Mouse (Mus musculus): ENCODE results near the gene Ikzf1. TPM values are rescaled to one million over a fixed set of nuclear protein-coding genes. Genes with fewer than 3 reads are reported as not detected.

Gene Ikzf1
- total RNA-seq, 2 experiments from 2014 or later = 1.9 to 2.9 TPM

DNA sequence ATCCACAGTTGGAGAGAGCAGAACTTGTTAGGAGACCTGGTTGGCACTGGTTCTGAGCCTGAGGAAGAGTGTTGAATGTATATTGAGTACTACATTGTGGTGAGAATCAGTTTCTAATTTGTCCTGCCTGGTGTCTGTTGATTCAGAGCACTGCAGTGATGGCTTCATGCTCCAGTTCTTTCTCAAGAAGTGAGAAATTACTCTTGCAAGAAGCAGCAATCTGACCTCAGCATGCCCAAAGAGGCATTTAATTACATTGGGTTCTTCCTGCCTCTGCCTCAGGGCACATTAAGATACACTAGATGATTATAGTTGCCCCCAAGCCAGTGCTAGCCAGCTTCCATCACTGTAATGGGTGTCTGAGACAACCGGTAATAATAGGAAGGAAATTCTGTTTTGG is 74.1 kb downstream of the Ikzf1 start:
- no peak for DNase-seq (ENCODE audit: low spot score in 2 of 2)

DNA sequence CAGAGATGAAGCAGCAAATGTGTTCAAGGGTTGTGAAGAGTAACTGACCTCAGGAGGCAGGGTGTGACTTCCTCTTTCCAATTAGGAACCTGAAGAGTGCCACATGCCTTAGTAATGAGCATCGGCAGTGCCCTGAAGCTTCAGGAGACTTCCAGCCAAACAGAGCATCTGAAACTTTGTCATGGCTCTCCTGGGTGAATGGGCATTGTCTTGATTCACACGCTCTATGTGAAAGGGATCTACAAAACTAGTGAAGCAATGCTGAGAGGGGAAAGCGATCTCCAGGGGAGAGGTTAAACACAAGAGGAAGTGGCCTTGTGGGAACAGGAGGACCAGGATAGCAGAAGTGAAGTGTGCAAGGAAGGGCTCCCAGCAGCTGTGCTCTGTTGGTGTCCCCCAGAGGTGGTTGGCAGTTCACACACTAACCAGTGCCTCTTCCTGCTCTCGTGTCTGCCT is 78.4 kb downstream of the Ikzf1 start:
- DNase-seq (ENCODE audit: low spot score in 2 of 2) = no peak

DNA sequence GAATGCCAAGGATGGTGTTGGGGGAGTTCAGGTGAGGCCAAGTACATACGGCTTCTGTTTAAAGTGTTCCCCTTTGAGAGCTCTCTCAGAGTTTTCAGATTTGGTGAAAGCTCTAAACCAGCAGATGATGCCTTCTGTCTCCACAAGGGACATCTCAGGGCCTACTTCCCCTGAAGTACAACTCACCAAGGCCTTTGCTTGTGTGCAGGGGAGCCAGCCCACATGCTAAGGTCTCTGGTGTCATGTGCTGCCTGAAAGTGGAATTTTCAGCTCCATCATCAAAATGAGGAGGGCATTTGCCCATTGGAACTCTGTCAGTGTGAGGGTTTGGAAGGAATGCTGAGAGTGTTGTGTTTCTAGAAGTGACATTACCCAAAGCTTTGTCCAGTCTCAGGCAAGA is 80.6 kb downstream of the Ikzf1 start:
- DNase-seq (ENCODE audit: low spot score in 2 of 2) = no peak

DNA sequence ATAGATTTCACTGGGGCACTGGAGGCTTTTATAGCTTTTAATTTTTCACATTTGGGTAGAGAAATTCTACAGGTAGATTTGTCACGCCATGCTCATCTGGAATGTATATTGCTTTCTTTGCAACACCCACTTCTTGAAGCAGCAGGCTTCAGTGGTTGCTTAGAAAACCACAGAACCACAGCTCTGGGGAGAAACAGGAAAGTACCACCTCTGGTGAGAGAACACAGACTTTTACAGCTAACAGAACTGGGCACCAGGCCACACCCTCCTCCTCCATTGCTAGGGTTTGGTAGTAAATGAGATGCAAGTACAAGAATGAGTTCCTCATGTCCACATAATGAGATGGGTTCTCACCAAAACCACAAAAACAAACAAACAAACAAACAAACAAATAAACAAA is 81.3 kb downstream of the Ikzf1 start:
- no peak for DNase-seq (ENCODE audit: low spot score in 2 of 2)

DNA sequence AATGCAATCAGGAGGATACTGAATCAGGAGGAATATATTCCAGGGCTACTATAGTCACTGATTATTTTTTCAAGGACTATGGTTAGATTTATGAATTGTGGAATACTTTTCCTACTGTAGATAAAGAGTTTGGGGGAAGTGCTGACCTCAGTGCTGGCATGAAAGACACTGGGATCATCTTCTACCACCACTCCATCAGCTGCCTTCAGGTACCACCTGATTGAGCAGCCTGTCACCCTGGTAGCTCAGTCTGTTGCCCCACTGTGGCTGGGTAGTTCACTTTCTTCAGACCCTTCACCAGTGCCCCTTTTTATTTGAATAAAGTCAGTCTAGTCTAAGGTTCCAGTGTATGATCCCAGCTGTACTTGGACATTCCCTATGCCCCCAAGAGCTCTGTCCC is 81.9 kb downstream of the Ikzf1 start:
- no peak for DNase-seq (ENCODE audit: low spot score in 2 of 2)

DNA sequence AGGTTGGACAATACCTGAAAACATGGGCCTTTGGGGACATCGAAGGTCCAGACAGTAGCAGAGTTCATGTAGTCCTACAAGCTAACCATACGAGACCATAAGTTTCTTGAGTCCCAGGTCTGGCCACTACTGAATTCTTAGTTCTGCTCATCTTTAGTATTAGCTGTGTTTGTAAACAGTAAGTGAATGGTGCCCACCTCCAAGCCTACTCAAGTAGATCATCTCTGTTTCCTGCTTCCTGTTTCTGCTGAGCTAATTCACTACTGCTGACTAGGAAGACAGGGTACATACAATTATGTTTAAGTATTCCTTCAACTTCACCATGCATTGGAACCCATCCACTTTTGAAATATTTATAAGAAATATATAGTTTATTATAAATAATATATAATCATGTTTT is 83.3 kb downstream of the Ikzf1 start:
- DNase-seq (ENCODE audit: low spot score in 2 of 2) = no peak

DNA sequence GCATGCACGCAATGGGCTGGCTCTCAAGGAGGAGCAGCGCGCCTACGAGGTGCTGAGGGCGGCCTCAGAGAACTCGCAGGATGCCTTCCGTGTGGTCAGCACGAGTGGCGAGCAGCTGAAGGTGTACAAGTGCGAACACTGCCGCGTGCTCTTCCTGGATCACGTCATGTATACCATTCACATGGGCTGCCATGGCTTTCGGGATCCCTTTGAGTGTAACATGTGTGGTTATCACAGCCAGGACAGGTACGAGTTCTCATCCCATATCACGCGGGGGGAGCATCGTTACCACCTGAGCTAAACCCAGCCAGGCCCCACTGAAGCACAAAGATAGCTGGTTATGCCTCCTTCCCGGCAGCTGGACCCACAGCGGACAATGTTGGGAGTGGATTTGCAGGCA is 84.5 kb downstream of the Ikzf1 start:
- no peak for DNase-seq (ENCODE audit: low spot score in 2 of 2)

DNA sequence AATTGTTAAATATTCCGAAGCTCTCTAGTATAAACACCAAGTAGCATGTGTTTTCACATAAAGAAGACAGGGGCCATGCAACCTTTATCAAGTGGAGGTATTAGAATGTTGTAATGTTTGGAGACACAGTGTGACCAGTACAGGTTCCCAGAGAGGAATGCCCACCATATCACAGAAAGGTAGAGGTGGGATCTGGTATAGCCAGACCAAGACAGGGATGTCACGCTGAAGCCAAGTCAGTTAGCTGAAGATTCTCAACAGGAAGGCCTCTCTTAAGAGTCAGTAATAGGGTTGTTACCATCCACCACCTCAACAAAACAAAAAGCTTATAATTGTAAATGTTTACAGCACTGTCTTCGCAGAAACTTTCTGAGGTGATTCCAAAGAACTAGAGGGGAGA is 85.9 kb downstream of the Ikzf1 start:
- no peak for DNase-seq (ENCODE audit: low spot score in 2 of 2)

DNA sequence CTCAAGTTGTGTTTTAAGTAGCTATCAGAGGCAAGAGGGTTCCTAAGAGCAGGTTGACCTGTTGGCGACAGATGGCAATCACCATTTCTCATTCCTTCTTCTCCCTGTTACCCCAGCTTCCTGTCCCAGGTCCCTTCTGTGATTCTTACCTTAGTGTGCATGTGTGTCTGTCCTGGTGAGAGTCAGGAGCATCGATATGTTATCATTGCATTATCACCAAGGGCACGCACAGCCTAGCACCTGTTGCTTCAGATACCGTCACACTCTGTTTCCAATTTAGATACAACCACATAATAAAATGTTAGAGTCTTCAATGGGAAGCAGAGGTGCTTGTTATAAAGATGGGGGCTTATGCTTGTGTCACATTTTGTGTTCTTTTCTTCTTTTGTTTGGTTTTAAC is 87.4 kb downstream of the Ikzf1 start:
- DNase-seq (ENCODE audit: low spot score in 2 of 2) = no peak

DNA sequence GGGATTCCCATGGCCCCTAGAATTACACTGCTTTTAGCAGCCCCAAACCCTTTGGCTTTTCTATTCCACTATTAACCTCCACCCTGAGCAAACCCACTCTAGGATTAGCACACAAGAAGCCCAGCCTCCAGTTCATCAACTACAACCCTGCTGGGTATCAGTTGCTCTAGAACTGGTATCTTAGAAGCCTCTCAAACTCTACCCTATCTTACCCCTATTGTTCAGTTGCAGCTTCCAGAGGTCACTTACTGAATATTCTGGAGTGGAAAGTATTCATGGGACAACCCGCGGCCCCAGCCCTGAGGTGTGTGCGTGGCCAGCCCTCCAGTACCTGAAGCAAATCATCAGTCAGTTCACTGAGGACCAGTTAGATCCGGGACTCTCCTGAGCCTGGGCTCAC is 89.6 kb downstream of the Ikzf1 start:
- DNase-seq (ENCODE audit: low spot score in 2 of 2) = no peak

DNA sequence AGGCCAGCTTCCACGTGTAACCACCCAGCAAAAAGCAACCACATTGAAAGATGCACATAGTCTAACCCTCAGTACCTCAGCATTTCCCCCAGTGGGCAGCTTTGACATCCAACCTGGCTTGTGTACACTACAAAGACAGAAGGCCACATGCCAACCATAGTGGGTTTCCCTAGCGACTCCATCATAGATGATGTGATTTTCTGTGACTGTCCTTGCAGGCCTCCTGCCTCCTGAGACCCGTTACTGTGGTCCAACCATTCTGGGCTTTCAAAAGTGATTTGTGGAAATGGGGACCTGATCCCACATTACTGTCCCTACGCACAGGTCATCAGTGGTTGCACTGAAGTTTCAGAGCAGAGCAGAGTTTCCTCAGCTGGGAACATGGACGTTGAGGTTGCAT is 90.1 kb downstream of the Ikzf1 start:
- DNase-seq (ENCODE audit: low spot score in 2 of 2) = no peak

DNA sequence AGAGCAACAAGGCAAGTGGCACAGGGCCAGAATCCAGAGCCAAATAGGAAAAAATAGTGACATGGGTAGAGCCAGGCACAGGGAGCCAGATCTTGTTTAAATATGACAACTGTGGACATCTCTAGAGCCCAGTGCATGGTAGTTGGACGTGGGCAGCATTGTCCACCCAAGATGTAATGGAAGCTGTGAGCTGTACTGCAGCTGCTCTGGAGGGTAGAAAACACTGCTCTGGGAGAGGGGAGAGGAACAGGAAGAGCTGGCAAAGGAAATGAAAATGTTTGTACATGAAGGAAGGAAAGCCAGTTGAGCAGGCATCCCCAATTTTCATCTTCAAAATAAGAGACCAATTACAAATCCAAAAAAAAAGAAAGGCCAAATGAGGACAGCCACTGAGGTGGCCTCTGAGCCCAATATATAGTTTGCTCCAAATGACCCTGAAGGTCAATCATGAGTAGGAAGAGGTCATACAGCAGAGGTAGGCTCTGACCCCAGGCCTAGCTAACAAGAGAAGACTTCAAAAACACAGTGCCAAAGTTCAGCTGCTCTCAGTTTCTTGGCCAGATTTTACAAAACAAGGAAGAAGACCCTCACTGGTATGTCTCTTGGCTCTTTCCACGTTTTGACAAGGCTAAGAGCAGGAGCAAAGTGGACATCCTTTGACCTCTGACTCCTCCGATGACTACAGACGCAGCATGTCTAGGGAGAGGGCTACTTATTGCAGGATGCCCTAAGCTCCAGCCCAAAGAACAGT is 91.4 kb downstream of the Ikzf1 start:
- DNase-seq (ENCODE audit: low spot score in 2 of 2) = no peak

DNA sequence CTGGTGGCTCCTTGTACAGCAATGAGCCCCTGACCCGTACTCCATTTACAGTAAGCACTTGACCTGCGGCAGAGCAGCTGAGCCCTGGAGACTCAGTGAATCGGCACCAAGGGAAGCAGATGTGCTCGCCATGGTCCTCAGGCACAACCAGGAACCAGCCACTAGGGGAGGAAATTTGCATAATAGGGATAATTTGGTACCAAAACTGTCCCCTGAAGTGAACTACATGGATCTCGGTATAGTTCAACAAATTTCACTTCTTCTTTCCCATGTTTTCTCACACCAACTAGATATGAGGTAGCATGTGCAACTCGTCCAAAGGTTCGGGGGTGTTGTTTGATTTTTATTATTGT is 92.0 kb downstream of the Ikzf1 start:
- no peak for DNase-seq (ENCODE audit: low spot score in 2 of 2)

DNA sequence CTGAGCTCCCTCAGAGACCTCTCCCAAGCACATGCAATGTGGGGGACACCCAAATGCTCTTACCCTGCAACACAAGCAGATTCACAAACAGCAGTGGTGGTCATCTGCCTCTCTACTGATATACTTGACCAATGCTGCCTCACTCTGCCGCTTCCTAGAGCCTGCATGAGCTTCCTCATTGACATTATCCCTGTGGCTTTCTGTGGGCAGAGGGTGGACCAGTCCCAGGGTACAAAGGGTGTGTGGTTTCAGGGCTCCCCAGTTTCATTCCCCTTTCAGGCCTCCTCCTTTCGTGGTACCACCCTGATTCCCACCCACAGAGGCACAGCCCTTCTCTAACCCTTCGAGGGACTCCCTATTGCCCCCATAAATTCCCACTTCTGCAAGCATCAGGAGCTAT is 92.4 kb downstream of the Ikzf1 start:
- no peak for DNase-seq (ENCODE audit: low spot score in 2 of 2)

DNA sequence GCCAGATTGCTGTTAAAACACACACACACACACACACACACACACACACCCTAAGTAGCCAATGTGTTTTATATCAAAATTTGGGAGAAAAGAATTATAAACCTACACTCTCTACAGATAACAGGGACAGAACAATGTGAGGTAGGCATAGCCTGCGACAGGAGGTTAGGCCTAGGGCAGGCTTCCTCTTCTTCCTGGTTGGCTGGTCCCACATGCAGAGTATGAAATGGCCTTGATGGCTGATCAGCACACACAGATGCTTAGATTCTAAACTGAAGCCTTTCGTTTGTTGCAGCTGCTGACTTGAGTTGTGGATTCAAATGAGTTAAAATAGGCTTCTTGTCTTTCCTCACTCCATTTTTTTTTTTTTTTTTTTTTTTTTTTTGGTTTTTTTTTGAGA is 93.0 kb downstream of the Ikzf1 start:
- no peak for DNase-seq (ENCODE audit: low spot score in 2 of 2)

DNA sequence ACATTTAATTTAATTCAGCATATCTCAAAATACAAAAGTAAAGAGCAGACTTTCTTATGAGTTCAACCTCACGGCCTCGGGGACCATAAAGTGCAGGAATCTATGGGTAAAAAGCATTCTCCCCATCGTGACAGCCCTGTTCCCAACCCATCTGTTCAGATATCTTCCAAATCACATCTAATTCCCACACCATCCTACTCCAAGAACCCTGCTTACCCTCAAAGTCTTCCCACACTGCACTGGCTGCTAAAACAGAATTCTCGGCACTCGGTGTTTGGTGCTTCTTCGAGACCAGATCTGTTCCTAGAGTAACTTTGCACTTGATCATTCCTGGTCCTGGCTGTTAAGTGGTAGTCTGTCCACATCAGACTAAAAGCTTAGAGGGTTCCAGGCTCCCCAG is 93.5 kb downstream of the Ikzf1 start:
- peak in 1 of 2 experiments; percentile 25 for DNase-seq (ENCODE audit: low spot score in 2 of 2)

DNA sequence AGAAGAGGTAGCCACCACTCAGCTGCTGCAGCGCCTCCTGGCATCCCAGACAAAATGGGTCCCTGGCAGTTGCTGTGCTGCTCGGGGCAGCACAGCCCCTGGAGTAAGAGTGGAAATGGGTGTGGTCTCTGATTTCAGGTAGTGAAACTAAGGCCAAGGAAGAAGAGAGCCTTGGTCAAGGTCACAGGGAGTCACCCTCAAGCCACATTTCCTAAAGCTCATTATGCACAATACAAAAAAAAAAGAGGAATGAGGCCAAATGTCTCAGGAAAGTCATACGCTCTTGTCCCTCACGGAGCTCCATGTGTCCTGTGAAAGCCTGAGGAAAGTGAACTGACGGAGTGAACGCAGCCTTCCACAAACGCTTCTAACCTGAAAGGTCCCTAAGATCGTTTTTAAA is 96.9 kb downstream of the Ikzf1 start:
- DNase-seq (ENCODE audit: low spot score in 2 of 2) = no peak

DNA sequence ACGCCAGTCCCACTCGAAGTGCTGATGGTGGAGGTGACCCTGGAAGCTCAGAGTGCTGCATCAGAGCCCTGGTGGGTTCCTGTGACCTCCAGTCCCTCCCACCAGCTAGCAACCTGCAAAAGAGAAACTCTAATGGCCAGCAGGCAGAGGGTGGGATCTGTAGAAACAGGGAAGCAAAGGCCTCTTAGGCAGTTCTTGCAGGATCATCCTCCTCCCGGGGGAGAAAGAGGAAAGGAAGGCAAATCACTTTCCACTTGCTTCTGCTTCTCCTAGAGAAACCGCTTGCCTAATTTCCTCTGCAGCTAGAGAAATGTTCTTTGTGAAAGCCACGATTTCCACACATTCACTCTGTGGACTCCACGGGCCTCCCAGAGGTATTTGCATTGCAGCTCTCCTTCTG is 100.7 kb downstream of the Ikzf1 start:
- DNase-seq (ENCODE audit: low spot score in 2 of 2) = no peak

DNA sequence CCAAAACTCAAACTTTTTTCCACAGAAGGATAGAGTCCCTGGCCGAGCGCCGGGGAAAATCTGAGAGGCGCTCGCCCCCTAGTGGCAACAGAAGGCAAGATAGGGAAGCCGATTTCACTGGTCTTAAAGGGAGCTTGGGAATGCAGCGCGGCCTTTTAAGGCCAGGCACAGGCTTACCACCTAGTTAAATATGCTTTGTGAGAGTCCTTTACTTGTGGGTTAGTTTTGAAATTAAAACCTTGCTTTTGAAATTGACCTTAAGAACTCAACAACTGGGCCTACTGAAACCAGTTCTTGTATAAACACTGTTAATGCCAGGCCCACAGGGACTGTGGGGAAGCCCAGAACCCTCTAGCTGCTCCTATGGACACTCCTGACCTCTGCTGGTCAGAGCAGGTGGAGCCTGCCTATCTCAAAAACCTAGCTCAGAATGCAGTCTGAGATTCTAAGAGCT is 103.7 kb downstream of the Ikzf1 start:
- peak; percentile 80 for DNase-seq (ENCODE audit: low spot score in 2 of 2)

DNA sequence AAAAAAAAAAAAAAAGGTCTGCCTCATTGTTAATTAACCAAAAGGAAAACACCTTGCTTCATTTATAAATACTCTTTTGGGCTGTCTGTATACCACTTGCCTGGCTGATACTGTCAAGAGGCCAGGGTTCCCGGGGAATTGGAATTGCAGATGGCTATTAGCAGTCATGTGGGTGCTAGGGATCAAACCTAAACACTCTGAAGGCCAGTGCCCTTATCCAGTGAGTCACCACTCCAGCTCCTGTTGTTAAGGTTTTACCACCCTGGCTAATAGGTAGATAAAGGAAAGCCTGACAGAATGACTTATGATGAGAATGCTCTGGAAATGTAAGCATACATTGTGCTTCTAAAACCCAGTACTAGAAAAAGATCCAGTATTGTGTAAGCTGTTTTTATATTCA is 109.8 kb downstream of the Ikzf1 start:
- DNase-seq (ENCODE audit: low spot score in 2 of 2) = no peak

DNA sequence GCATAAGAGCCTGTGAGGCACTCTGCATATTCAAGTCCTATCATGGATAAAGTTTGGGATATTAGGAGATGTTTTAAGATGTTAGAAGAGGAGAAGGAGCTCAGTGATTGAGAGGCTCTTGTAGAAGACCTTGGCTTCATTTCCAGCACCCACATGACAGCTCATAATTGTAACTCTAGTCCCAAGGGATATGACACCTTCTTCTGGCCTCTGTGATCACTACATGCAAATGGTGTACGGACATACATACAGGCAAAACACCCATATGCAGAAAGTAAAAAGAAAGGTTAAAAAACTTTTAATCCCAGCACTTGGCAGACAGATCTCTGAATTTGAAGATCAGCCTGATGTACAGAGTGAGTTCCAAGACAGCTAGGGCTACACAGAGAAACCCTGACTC is 113.9 kb downstream of the Ikzf1 start:
- DNase-seq (ENCODE audit: low spot score in 2 of 2) = no peak

DNA sequence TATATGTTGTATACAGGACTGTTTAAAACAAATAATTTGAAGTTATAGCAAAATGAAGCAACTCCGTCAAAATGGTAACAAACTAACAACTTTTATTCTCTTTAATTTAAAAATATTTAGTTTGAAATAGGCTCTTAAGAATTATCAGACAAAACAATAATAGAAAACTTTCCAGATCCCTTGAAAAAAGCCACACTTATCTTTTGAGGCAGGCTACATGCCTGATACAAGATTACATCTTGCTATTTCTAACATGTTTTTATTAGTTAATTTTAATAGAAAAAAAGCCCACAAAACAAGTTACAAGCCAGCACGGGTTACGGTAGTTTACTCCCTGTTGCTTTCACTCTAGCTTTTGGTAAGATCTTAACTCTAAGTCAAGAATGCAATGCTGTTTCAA is 115.5 kb downstream of the Ikzf1 start:
- no peak for DNase-seq (ENCODE audit: low spot score in 2 of 2)

DNA sequence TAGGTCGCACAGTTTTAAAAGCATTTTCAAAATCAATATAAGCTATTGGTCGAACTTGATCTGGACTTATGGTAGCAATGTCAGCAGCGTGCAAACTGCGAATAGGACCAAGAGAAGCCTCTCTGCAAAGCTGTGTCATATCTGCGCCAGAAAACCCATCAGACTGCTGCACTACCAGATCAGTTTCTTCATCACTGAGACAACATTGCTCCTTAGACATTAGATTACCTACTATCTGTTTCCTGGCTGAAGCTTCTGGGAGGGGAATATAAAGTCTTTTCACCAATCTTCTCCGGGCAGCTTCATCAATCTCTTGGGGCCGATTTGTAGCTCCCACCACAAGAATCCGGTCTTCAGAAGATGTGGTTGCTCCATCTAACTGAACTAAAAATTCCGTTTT is 116.3 kb downstream of the Ikzf1 start:
- DNase-seq (ENCODE audit: low spot score in 2 of 2) = no peak

DNA sequence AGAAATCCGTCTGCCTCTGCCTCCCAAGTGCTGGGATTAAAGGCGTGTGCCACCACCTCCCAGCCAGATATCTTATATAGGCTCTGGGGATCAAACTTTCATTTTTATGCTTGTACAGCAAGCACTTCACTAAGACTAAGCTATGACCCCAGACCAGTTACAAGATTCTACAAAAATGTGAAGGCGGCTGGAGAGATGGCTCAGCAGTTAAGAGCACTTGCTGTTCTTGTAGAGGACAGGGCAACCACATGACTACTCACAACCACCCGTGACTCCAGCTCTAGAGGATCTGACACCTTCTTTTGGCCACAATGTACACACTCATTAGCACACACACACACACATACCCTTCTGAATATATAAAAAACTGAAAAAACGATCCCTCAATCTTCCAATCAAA is 119.6 kb downstream of the Ikzf1 start:
- DNase-seq (ENCODE audit: low spot score in 2 of 2) = no peak
